Mouse (Mus musculus) layer of hippocampus, postnatal 10 days (tissue): ENCODE data around the gene Ncbp1. TPM values are rescaled to one million over a fixed set of nuclear protein-coding genes. Genes with fewer than 3 reads are reported as not detected.
A peak's percentile ranks its signal among the peaks of the same experiment; 100 is the strongest.
"Not testable (repeated sequence)": the region's sequence is repeated elsewhere in the genome, so short reads cannot be mapped to it uniquely, and the experiment has no call there.

Source experiments
- DNase-seq, 2 experiments: peaks; one replicate each; pipeline ENCODE4 v3.0.0; 2021; ENCODE audit warnings: low spot score in 2 of 2
- total RNA-seq, 2 experiments: library from RNA; stranded (reverse); gene quantifications; 2 replicates each; pipeline ENCODE4 v1.2.3; 2021

Ncbp1 gene
- total RNA-seq, 2 experiments from 2014 or later, result 52.6 to 56.5 TPM

DNA sequence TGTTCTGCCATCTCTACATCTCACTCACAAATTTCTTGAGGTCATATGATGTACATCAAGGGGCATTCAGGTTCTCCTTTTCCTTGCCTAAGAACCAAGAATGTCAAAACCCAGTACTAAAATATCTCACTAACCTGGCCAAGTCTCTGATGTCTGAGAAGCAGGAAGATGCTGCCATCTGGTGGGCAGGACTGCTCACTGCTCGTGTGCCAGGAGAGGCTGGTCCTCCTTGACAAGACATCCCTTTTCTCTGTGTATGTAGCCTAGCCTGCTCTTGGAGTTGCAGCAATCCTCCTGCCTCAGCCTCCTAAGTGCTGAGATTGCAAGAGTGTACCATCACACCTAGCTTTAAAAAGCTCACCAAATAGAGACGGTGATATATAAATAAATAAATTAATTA, 11.9 kb upstream of the Ncbp1 start:
- peak; percentile 79 to 81 for DNase-seq

GRCm38 (mm10) chr4:46129311-46130004, 9.0 kb upstream of the Ncbp1 start:
- DNase-seq, result no peak

GRCm38 (mm10) chr4:46130221-46130620, 8.2 kb upstream of the Ncbp1 start:
- DNase-seq, result peak; percentile 47 to 59

- DNase-seq, result no peak
Measured at GRCm38 (mm10) chr4:46131791-46132190, 6.6 kb upstream of the Ncbp1 start.

- DNase-seq, result no peak
Measured at GRCm38 (mm10) chr4:46137629-46138286, 655 bp upstream of the Ncbp1 start.

GRCm38 (mm10) chr4:46144323-46144722, 5.9 kb downstream of the Ncbp1 start:
- DNase-seq, result no peak

GRCm38 (mm10) chr4:46146881-46147280, 8.5 kb downstream of the Ncbp1 start:
- DNase-seq, result no peak

- no peak for DNase-seq
Measured at GRCm38 (mm10) chr4:46151903-46152544, 13.6 kb downstream of the Ncbp1 start.

GRCm38 (mm10) chr4:46164027-46164426, 25.6 kb downstream of the Ncbp1 start:
- no peak for DNase-seq

DNA sequence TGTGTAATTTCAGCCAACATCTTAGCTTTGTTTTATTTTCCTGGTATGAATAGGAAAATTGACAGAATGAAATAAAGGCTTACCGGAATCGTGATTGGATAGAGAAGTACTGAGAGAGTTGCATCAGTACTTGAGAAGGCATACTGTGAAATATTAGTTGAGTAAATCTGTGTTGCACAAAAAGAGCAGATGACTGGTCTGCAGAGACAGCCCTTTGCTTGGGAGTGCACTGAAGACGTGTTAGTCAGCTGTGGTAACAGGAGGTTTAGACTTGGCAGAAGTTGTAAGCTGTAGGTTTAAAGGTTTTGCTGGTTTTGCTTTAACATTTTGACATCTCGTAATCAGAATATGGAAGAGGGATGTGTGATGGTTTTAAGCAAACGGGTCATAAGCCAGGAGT, 27.4 kb downstream of the Ncbp1 start:
- DNase-seq, result no peak

DNA sequence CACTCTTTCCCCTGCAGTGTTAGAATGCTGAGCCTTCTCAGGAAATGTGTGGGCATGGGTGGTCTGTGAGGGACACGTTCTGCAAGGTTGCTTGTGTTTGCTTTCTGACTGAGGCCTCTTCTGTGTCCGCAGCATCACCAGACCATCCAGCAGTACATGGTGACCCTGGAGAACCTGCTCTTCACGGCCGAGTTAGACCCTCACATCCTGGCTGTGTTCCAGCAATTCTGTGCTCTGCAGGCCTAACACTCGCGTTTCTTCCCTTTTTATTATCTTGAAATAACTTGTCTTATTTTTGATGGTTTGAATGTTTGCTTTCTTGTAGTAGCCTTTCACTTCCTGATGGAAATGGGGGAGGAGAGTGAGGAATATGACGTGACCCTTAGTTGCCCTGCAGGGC, 33.3 kb downstream of the Ncbp1 start:
- no peak for DNase-seq

DNA sequence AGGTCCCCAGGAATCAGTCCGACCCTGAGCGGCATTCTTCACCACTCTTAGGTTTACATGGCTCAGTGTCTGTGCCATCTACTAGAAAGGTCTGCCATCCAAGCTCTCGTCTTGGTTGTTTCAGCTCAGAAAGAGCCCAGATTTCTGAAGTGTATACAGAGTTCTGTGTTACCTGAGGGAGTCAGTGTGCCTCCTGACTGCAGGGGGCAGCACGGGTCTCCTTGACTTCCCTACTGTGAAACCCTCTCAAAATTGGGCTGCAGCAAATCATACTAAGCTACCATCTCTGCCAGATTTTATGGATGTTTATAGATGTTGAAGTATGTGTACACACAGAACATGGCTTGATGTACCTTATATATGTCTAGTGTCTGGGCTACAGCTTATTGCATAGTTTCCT, 37.9 kb downstream of the Ncbp1 start:
- no peak for DNase-seq

DNA sequence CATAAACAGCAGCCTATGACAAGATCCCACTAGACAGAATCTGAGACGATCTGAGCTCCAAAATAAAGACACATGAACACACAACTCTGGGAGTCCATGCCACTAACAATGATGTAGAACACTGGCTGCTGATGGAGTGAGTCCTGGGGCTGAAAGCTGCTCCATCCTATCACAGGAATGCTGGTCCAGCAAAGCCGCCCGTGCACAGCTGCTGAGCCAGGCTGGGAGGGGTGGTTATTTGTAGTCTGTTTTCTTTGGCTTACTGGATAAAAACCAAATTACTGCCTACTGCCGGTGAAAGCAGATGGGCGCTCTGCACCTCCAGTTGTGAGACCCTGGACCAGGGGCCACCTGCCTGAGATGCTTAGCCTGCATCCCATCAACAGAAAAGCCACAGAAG, 38.6 kb downstream of the Ncbp1 start:
- peak in 1 of 2 experiments; percentile 30 for DNase-seq

DNA sequence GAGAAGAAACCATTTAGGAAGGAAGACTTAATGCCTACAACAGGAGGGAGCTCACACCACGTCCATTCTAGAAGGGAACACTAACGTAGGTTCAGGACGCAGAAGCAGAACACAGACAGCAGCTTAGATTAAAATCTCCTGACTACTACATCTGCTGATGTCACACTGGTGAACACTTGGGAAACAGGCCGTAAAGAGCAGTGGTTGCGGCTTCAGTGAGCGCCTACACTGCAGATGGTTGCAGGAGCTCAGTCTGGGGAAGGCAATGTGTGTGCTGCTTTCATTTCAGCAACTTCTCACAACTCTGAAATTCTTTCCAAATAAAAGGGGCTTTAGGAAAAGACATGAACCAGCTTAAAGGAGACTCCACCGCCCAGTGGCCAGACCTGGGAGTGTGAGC, 39.1 kb downstream of the Ncbp1 start:
- DNase-seq, result no peak

DNA sequence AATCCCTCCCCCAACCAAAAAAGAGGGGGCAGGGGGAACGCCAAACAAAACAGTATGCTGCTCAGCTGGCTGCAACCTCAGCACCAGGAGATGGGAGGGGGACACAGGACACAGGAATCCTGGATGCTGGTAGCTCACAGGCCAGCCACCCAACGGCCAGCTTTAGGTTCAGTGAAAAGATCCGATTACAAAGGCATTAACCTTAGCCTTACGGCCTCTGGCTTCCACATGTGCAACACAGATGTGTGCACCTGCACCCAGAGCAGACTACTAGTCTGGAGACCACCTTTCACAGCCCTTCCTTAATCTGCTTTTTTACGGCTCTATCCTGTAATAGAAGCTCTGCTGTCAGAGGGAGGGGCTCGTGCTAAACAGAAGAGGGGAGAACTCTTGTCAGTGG, 42.8 kb downstream of the Ncbp1 start:
- no peak for DNase-seq

- no peak for DNase-seq
Measured at GRCm38 (mm10) chr4:46182181-46182580, 43.8 kb downstream of the Ncbp1 start.

GRCm38 (mm10) chr4:46185423-46185822, 47.0 kb downstream of the Ncbp1 start:
- DNase-seq, result no peak

DNA sequence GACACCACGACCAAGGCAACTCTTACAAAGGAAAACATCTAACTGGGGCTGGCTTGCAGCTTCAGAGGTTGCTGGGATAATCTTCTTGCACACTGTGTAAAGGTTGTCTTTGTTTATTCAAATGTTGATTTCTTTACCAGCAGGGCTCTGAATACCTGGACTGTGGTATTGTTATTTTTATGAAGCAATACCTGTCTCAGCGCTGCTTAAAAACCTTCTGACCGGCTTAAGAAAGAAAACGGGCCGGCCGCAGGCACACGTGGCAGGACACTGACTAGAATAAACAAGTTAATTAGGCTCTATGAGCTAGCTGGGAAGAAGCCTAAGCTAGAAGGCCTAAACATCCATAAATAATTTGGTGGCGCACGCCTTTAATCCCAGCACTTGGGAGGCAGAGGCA, 47.5 kb downstream of the Ncbp1 start:
- DNase-seq, result no peak

- DNase-seq, result no peak
Measured at GRCm38 (mm10) chr4:46186466-46186865, 48.1 kb downstream of the Ncbp1 start.

- not testable (repeated sequence) for DNase-seq
Measured at GRCm38 (mm10) chr4:46192011-46192410, 53.6 kb downstream of the Ncbp1 start.

DNA sequence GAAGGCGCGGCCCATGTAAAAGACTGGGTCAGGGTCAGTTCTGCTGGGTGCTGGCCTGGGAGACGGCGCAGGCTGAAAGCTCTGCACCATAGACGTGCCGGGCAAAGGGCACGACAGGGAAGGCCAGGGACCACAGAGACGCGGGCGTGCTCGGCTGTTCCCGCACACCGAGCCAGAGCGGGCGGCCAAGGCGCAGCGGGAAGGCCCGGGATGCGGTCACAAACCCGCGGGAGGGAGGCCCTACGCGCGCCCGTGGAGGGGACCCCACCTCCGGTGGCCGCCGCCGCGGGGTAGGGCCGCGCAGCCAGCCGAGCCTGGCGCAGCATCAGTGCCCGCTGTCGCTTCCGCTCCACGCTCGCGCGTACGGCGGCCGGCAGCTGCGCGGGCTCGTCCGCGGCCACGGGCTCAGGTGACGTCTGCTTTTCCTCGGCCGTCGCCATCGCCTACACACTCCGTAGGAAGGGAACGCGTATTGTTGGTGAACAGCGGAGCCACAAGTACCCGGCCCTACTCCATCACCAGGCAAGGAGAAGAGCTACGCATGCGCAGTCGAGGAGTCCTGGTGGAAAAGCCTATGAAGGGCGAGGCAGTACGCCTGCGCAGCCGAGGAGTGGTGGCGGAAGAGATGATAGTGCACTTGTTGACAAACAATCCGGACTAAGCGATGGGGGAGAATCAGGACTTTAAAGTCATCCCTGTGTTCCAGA, 57.5 kb downstream of the Ncbp1 start, which contains the start of gene Xpa:
Gene Xpa, minus strand, starts transcription at position 531 of the 707 bp plus-strand sequence.
- DNase-seq, result peak; percentile 95 to 96

GRCm38 (mm10) chr4:46196513-46196912, 58.1 kb downstream of the Ncbp1 start:
- no peak for DNase-seq
